Mouse (Mus musculus) lung, adult 2 months (tissue): ENCODE results near the gene Mpped2. TPM values are rescaled to one million over a fixed set of nuclear protein-coding genes. Genes with fewer than 3 reads are reported as not detected.

Experiments
- DNase-seq: peaks from one replicate; pipeline ENCODE4 v3.0.0; 2022
- H3K4me1 ChIP-seq: fragments of 200-500 bp; 2 replicates; pipeline ENCODE4 v1.6.1; 2011; ENCODE audit warnings: low read length; ENCODE audit not compliant: control insufficient read depth, insufficient read depth
- H3K4me3 ChIP-seq: fragments of 200-500 bp; replicated peaks from 2 replicates; pipeline ENCODE3; 2011; ENCODE audit warnings: low read depth, mild to moderate bottlenecking, control low read depth, low read length; ENCODE audit errors: extremely low read depth
- CTCF ChIP-seq: fragments of 200-500 bp; IDR thresholded peaks from 2 replicates; pipeline ENCODE4 v1.5.1; 2011; ENCODE audit warnings: mild to moderate bottlenecking, low read length, control low read depth; ENCODE audit not compliant: insufficient read depth
- POLR2A ChIP-seq: fragments of 200-500 bp; IDR thresholded peaks from 2 replicates; pipeline ENCODE4 v1.6.1; 2011; ENCODE audit warnings: low read depth, mild to moderate bottlenecking, control low read depth, low read length, borderline replicate concordance; ENCODE audit errors: extremely low read depth
- WGBS: fragments of 180-500 bp; shearing (Covaris S2); methylation state at CpG from one replicate; pipeline ENCODE4 v1.1.7; 2018; 5-methylcytosine and 5-hydroxymethylcytosine counted together
- polyA plus RNA-seq: library from polyadenylated mRNA; depleted of rRNA; stranded (reverse); fragments of >200 nt; gene quantifications from 2 replicates; pipeline ENCODE4 v1.2.3, GENCODE M21; 2012

Mpped2 gene
- polyA plus RNA-seq, 1 experiment, result 2.4 TPM

DNA sequence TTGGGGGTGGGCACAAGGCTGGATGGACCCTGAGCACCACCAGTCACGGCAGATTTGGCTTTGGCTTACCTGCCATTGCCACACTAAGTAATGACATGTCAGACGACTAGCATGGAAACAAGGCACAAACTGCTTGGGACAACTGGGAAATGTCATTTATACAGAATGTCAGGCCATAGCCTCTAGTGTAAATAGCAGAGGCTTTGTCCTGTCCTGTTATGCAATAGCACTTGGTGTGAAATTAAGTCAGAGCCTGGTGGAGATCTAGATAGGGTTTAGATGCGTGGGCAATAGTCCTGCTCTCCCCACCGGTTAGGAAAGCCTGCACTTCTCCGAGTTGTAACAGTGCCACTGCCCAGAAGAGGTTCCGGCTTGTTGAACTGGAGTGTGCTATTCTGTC lies 128.8 kb downstream of the Mpped2 start:
- Histone ChIP-seq H3K4me3 (no peak overlapping the region), H3K4me1 (no peaks in the 10 kb centered on the region)
- no peak for DNase-seq
- TF ChIP-seq POLR2A, result no peak
- TF ChIP-seq CTCF, result no peak
- 39% methylated on average over 6 of the region's 6 CpGs for WGBS

DNA sequence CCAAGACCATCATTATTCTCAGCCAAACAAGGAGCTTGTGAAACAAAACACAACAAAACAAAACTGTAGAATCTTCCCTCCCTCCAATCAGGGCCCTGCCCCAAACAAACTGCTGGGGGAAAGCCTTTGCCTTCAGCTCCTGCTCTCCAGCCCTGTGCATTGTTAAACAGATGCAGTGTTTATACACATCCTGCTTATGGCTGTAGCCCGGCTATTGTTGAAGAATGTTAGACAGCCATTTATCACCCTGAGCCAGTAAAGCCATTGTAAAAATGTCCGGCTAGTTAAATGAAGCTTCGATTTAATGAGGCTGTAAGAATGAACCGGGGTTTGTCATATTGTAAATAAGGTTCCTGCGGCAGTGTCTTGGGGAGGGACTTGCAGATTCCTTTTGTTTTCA lies 129.5 kb downstream of the Mpped2 start:
- Histone ChIP-seq H3K4me1 (no peaks in the 10 kb centered on the region), H3K4me3 (no peak overlapping the region)
- TF ChIP-seq CTCF (no peak), POLR2A (no peak)
- WGBS, result 33% methylated on average over 5 of the region's 5 CpGs
- no peak for DNase-seq

DNA sequence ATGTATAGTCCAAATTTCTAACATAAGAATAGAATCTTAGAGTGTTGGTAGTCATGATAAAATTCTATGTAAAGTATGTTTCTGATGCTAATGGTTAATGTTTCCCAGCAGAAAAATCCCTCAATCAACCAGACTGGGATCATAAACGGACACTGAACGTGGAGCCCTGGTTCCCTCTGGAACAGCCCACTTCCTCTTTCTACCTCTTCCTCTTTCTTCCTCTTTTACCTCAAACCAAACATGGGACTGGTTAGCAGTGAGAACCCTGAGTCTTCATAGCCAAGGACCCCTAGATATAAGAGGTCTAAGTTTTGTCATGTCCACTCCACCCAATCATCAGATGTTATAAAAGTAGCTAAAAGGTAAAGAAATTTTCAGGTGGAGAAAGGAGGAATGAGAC lies 132.4 kb downstream of the Mpped2 start:
- peaks cover 7% of the 10 kb centered on the region; the same call in 1 of the 2 replicates for H3K4me1 ChIP-seq
- no peak for DNase-seq
- H3K4me3 ChIP-seq, result no peak overlapping the region
- TF ChIP-seq CTCF (no peak), POLR2A (no peak)
- WGBS, result 60% methylated on average over 2 of the region's 2 CpGs

DNA sequence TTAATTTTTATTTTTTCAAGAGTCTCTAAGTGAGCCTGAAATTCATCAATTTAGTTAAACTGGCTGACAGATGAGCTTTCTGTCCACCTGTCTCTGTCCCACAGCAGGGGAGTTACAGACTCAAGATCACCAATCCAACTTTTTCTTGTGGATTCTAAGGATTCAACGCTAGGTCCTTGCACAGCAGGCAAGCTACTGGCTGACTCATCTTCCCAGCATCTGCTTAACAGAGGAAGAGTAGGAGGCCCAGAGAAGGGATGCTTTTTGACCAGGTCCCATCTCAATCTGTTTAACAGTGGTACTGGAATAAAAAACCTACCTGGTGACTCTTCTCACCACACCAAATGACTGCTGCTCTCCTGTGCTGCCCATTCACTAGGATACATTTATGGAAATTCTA lies 133.0 kb downstream of the Mpped2 start:
- no peak for TF ChIP-seq CTCF
- TF ChIP-seq POLR2A, result no peak
- no peak for DNase-seq
- Histone ChIP-seq H3K4me1 (peaks cover 7% of the 10 kb centered on the region; the same call in 1 of the 2 replicates), H3K4me3 (no peak overlapping the region)
- 85% methylated on average over 1 of the region's 1 CpGs for WGBS

DNA sequence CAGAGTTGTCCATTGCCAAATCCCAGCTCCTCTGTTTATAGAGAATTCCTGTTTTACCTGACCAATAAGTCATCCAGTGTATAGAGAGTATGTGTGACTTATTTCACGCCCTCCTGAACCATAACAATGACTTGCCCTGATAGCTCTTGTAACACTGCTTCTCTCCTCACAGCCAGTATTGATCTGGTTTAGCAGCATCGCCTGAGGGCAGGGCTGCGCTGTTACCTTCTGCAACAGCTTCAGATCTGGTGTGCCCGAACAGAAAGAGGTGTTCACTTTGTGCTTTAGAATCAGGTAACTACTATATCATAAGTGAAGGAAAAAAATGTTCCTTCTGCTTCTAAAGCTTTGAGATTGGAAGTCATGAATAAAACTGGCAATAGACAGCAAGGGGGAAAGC lies 133.7 kb downstream of the Mpped2 start:
- no peak for DNase-seq
- WGBS, result 91% methylated on average over 4 of the region's 4 CpGs
- no peak overlapping the region for H3K4me3 ChIP-seq
- peaks cover 7% of the 10 kb centered on the region; the same call in 1 of the 2 replicates for H3K4me1 ChIP-seq
- no peak for TF ChIP-seq POLR2A
- TF ChIP-seq CTCF, result no peak

DNA sequence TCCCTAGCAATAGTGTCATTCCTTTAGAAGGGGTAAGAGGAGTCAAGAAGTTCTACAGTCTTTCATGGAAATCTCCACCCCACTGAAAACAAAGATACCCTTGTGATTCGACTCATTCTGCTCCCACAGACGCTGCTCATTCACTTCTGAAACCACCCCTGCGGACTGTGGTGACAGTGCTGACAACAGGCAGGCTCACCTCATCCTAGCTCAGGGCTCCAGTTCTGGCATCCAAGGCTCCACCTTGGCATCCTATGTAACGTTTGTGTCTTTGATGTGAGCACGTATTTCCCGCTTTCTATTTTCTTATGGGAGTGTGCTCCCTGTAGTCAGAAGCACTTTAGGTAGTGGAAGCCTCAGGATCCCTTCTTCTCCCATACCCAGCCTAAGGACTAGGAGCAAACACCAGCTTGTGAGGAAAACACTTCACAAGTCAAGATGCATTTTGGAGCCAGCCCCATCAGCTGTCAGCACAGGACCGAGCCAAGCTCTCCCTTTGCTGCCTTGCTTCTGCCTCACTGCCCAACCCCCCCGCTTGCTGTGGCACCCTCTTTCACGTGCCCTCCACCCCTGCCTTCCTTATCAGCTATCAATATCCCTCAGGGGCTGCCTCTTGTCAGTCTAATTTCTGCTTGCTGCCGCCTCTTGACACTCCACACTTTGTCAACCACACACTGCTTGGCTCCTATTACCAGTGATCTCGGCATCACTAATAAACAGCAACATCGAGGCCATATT lies 135.7 kb downstream of the Mpped2 start:
- TF ChIP-seq POLR2A (no peak), CTCF (no peak)
- Histone ChIP-seq H3K4me3 (no peak overlapping the region), H3K4me1 (peaks cover 7% of the 10 kb centered on the region; the same call in 1 of the 2 replicates)
- WGBS, result 55% methylated on average over 12 of the region's 12 CpGs
- DNase-seq, result no peak

DNA sequence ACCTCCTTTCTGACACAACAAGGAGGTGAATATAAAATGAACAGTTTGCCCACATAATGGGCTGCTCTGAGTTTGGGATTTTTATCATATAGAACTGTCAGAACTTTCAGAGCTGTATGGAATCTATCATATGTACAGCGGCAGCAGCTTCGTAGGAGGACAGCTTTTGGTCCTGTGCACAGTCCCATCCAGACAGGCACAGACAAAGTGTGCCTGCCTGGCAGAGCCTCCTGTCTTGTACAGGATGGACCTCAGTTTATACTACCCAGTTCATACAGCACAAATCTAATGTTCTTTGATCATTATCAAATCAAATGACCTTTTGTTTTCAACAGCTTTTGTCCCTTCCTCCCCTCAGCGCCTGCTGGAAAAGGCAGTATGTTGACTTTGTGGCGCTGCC lies 136.4 kb downstream of the Mpped2 start:
- 44% methylated on average over 4 of the region's 4 CpGs for WGBS
- DNase-seq, result no peak
- TF ChIP-seq POLR2A (no peak), CTCF (no peak)
- Histone ChIP-seq H3K4me3 (no peak overlapping the region), H3K4me1 (peaks cover 7% of the 10 kb centered on the region; the same call in 1 of the 2 replicates)

DNA sequence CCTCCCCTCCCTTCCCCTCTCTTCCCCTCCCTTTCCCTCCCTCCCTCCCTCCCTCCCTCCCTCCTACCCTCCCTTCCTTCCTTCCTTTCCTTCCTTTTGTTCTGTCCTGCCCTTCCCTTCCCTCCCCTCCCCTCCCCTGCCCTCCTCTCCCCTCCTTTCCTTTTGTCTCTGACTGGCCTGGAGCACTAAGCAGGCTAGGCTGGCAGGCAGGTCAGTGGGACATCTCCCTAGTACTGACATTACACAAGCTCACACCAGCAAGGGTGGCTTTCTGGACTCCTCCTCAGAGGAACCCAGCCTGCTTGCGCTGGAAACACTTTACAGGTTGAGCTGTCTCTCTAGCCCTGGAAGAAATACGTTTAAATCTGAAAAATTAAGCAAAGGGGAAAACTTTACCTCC lies 139.5 kb downstream of the Mpped2 start:
- TF ChIP-seq POLR2A (no peak), CTCF (no peak)
- WGBS, result 77% methylated on average over 2 of the region's 2 CpGs
- no peak for DNase-seq
- Histone ChIP-seq H3K4me1 (peaks cover 7% of the 10 kb centered on the region; the same call in 1 of the 2 replicates), H3K4me3 (no peak overlapping the region)

DNA sequence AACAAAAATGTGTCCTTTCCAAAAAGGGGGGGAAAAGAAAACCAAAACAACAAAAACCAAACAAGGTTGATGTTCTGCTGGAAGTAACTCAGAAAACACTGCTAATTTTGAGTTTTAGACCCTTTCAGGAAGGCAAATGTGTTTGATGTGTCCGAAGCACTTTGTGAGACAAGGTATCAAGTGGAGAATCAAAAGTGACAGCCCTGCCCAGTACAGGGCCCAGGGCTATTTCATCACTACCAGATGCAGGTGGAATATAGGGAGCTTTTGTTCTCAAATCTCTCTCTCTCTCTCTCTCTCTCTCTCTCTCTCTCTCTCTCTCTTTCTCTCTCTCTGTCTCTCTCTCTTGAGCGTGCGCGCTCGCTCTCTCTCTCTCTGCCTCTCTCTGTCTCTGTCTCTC lies 140.1 kb downstream of the Mpped2 start:
- TF ChIP-seq CTCF (no peak), POLR2A (no peak)
- 93% methylated on average over 5 of the region's 5 CpGs for WGBS
- peaks cover 7% of the 10 kb centered on the region; the same call in 1 of the 2 replicates for H3K4me1 ChIP-seq
- no peak overlapping the region for H3K4me3 ChIP-seq
- no peak for DNase-seq

DNA sequence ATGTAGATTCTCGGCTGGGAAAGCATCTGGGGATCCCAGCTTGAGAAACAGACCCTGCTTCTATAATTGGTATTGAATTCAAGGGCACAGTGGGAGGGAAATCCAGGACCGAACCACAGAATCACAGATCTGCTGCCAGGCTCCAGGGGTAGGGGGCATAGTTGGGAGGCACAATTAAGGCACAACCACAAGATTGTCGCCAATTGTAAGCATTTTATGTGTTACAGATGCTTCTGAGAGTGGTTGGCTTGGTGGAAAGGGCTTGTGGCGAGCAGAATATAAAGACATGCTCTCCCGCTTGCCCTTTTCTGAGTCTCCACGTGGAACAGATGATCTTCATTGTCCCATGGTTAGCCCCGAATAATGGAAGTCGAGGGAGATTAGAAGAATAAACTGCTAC lies 142.3 kb downstream of the Mpped2 start:
- no peaks in the 10 kb centered on the region; the same call in 1 of the 2 replicates for H3K4me1 ChIP-seq
- TF ChIP-seq CTCF (no peak), POLR2A (no peak)
- WGBS, result 84% methylated on average over 8 of the region's 8 CpGs
- no peak overlapping the region for H3K4me3 ChIP-seq
- no peak for DNase-seq

DNA sequence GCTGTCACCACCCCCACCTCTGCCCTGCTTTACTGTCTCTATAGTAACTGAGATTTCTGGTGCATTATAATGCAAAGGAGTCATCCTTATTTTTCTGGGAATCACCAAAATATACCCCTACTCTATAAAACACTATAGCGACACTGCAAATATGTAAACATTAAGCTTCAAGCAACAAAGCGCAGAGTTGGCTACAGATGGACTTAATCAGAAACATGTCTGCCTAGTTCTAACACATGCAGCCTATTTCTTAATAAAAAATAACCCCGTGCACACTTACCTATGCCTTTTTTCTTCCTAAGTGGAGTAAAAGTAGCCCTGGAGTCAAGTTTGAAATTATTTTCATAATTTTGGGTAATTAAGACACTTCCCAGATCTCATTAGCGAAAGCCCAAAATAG lies 144.2 kb downstream of the Mpped2 start:
- 81% methylated on average over 4 of the region's 4 CpGs for WGBS
- H3K4me3 ChIP-seq, result no peak overlapping the region
- DNase-seq, result no peak
- H3K4me1 ChIP-seq, result no peaks in the 10 kb centered on the region; the same call in 1 of the 2 replicates
- no peak for TF ChIP-seq POLR2A
- no peak for TF ChIP-seq CTCF
